Mouse (Mus musculus): ENCODE data around the gene Il5. TPM values are rescaled to one million over a fixed set of nuclear protein-coding genes. Genes with fewer than 3 reads are reported as not detected.
"Not testable (repeated sequence)": the region's sequence is repeated elsewhere in the genome, so short reads cannot be mapped to it uniquely, and the experiment has no call there.

Gene Il5
- polyA plus RNA-seq, 1 experiment, result not detected

DNA sequence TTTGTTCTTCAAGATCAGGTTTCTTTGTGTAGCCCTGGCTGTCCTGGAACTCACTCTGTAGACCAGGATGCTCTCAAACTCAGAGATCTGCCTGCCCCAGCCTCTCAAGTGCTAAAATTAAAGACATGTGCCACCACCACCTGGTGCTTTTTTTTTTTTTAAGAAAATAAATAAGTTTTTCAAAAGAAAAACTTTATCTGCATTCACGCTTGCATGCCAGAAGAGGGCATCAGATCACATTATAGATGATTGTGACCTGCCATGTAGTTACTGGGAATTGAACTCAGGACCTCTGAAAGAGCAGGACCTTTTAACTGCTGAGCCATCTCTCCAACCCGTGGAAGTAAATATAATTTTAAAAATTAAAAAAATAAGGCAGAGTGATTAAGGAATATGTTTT lies 24.7 kb downstream of the Il5 start:
- no peak for DNase-seq (ENCODE audit: low read depth)

DNA sequence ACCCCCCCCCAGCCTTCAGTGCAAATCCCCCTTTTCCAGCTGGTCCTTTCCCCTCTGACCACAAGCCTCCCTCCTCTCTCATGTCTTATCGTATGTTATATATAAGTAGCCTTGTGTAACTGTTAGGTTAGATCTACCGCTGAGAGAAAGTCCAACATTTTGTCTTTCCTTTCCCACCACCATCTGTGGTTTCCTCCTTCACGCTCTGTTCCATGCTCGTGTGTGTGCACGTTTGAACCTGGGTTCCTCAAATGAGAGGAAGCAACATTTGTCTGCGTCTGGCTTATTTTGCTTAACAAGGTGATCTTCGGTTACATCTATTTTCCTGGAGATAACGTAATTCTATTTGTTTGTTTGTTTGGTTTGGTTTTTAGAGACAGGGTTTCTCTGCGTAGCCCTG lies 27.4 kb downstream of the Il5 start:
- no peak for DNase-seq (ENCODE audit: low read depth)

DNA sequence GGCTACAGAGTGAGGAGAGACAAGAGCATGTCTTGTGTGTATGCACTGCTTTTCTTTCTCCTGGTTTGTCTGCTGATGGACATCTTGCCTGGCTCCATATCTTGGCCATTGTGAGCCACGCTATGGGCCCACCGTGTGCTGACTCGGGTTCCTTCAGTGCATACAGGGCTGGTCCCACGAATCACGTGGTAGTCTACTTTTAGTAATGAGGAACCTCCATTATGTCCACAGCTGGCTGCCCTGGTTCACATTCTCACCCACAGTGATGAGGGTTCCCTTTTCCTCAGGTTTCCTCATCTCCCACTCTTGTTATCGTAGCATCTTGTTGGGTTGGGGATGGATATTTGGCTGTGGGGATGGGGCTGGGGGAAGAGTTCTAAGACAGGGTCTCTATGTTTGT lies 28.0 kb downstream of the Il5 start:
- no peak for DNase-seq (ENCODE audit: low read depth)

DNA sequence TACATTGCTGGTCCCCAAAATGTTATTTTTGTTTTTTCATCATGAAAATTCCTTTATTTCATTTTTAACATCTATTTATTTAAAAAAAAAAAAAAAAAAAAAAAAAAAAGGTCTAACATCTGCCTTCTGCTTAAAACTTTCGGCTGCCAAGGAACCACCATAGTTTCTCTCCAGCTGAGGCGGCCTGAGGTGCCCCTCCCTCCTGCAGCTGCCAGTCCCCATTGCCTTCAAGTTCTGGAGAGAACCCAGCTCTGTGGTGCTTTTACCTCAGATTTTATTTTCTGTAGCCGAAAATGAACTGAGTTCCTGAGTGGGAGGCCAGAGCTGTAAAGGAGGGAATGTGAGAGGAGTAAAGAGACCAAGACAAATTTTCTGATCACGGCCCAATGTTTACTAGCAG lies 28.7 kb downstream of the Il5 start:
- DNase-seq (ENCODE audit: low read depth), result no peak

DNA sequence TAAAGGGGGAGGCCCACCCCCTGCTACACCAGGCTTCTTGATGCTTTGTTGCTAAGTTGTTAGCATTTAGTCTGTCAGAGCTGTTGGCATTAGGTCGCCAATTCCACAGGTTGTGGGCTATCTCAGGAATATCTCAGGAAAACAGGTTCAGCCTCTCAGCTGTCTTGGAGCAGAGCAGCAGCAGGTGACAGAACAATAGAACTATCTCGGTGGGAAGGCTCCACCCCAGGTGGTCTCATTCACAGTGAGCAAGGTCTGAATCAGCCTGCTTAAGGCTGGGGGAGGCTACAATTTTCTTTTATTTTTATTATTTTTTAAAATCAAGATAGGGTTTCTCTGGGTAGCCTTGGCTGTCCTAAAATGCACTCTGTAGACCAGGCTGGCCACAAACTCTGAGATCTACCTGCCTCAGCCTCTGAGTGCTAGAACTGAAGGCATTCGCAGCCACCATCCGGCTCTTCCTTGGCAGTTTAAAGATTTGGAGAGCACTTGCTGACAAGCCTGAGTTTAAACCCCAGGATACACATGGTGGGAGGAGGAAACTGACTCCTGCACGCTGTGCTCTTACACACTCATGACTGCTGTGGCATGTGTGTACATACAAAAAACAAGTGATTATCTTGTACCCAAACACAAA lies 29.2 kb downstream of the Il5 start:
- no peak for DNase-seq (ENCODE audit: low read depth)

DNA sequence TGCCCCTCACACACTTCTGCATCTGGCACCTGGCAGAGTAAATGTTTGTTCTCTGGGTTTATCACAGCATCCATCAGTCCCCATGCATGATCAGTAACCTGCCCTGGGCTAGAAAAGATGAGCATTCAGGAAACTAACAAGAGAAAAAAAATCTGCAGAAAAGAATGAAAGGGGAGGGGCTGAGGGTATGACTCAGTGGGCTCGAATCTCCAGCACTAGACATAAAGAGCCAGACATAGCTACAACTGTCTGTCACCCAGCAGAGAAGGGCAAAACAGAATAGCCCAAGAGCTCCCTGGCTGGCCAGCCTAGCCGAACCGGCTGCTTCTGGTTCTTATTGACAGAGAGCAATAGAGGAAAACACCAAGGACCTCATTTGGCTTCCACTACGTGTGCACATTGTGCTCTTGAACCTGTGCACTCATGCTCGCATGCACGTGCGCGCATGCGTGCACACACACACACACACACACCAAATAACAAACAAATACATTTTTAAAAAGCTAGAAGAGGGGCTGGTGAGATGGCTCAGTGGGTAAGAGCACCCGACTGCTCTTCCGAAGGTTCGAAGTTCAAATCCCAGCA lies 34.5 kb downstream of the Il5 start:
- DNase-seq (ENCODE audit: low read depth), result no peak

DNA sequence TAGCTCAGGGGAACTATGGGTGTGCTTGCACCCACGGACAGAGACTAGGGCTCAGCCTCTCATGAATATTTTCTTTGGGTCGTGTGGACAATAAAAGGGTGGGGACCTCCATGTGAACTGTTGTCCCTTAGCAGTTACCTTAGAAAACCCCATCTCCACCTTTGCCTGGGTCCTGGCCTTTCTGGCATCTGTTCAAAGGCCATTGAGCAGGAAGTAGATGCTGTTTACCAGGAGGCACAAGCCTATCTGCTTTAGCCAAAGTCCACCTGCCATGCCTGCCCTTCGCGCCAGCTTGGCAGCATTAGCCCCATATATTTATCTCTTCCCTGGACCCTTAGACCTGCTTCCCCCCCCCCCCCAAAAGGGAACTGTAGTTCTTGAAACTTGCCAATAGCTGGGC lies 37.0 kb downstream of the Il5 start:
- DNase-seq (ENCODE audit: low read depth), result no peak

DNA sequence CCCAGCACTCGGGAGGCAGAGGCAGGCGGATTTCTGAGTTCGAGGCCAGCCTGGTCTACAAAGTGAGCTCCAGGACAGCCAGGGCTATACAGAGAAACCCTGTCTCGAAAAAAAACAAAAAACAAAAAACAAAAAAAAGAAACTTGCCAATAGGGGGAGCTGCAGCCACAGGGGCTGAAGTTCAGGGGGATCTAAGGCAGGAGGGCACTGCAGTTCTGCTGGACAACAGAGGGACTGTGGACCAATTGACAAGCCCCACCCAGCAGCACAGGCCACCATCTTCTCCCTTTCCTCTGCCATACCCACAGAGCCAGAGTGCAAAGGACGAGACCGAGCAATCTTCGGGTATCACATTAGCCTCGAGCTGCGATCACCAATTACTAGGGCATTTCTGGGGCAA lies 37.4 kb downstream of the Il5 start:
- not testable (repeated sequence) for DNase-seq (ENCODE audit: low read depth)

DNA sequence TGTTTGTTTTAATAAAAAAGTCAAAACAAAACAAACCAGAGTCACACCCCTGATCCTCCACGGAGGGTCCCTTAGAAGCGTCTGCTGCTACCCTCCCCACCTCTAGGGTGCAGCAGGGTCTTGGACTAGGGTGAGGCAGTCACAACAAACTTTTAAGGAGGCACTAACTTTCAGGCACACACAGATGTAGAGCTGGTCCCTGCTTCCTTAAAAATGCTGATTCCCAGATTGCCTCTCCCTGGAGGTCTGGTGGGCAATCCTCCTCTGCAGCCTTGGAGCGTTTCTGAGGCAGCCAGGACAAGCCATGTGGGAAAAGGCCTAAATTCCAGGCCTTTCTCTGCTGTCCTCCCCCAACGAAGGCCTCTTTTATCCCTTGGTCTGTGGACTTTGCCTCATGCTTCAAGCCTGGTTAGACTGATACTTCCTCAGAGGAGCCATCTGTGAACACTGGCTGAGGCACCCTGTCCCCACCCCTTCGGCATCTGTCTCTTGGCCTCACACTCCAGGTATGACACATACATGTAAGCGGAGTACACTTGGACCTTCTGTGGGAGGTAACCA lies 38.3 kb downstream of the Il5 start:
- DNase-seq (ENCODE audit: low read depth), result no peak

DNA sequence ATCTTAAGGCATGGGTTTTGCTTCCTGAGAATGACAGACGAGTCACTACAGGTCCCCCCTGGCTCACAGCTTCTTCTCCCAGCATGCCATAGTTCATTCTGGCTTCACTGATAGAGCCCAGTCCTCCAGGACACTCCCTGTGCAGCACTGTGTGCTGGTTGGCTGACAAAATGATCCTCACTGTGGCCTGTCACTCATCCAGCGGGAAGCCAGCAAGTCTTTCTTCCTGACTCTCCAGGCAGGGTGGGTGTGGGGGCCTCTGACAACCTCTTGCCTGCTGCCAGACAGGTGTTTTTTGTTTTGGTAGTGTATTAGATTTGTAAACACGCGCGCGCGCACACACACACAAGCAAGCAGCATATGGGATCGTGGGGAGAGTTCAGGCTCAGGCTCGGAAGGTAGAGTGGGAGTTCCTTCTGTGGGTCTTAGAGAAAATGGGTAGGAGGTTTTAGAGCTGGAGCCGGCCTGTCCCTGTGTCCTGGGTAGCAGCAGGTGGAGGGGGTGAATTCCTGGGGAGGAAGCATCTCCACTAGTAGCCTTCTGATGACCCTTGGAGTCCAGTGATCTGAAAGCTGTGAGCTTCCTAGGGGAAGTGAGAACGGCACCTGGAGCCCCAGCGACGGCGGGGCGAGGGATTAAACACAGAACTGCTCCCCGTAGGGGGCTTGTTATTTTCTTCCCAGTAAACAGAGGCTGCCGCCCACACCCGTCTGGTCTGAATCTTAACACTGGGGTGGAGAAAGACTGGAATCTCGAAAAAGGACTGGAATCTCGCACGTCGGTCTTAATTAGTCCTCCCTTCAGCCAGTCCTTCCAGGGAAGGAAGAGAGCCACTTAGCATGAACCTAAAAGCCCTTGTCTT lies 39.2 kb downstream of the Il5 start:
- no peak for DNase-seq (ENCODE audit: low read depth)

DNA sequence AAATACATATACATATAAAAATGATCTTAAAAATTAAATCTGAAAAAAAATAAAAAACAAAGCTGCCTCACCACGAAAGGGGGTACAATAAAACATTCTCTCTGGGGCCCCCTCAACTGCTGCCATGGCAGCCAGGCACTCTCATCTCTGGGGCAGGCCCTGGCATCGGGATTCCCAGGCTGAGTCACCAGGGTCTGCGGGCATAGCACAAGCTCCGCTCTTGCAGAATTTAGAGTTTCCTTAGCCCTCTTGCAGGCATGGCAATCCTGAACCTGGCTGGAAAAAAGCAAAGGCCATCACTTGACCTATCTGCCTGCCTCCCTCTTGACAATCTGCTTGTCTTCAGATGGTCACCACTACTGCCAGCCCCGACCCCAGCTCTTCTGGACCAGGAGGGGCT lies 40.7 kb downstream of the Il5 start:
- no peak for DNase-seq (ENCODE audit: low read depth)

DNA sequence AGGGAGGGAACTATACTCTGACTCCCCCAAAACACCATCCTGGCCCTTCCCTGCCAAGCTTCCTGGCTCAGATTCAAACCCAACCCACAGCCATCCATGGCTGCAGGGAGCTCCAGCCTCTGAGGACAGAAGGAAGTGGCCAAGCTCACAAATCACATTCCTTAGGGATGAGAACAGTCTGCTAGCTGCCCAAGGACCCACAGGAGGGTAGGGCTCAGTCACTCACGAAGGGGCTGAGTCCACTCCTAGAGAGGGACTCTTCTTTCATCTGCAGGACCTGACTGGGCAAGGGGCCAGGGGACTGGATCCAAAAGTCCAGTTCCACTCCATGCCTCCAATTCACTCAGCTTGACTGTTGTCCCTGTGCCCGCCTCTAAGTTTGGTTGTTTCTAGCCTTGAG lies 41.2 kb downstream of the Il5 start:
- DNase-seq (ENCODE audit: low read depth), result no peak

DNA sequence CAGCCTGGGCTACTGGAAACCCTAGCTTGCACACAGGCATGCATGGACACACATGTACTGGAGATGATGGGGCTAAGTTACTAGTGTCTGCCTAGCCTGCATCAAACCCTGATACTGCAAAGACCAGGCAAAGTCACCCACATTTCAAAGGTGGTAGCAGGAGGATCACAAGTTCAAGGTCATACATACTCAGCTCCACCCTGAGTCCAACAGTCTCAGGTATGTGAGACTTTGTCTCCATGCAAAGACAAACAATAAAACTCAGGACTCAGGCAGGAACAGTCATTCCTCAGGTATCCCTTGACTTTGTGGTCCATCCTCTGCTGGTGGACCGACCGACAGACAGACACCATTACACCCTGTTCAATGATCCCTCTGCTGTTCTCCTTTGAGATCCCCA lies 41.8 kb downstream of the Il5 start:
- no peak for DNase-seq (ENCODE audit: low read depth)

DNA sequence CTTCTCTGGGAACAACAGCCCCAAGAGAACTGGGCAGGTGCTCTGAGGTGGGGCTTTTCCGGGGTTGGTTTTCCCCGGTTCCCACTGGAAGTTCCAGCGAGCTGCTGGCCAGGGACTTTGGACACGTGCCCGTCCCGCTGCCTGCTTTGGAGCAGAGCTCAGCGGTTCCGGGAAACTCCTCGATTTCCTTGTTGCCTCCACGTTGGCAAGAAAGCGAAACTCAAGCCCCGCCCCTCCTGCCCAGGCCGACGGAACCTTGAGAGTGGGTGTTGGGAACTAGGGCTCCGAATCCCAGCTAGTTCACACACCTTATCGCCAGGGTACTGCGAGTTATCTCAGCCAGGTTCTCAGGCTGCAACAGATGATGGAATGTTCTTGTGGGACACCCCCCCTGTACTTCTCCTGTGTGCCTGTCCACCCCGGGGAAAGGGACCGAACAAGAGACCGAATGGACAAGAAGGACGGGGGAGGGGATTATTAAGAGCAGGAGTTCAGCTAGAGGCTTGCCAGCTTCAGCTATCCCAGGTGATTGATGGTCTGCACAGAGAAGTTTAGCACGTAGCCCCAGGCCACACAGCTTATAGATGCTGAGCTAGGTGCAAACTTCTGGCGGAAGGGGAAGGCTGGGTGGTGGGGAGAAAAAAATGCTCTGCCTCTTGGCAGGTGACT lies 42.4 kb downstream of the Il5 start:
- no peak for DNase-seq (ENCODE audit: low read depth)

DNA sequence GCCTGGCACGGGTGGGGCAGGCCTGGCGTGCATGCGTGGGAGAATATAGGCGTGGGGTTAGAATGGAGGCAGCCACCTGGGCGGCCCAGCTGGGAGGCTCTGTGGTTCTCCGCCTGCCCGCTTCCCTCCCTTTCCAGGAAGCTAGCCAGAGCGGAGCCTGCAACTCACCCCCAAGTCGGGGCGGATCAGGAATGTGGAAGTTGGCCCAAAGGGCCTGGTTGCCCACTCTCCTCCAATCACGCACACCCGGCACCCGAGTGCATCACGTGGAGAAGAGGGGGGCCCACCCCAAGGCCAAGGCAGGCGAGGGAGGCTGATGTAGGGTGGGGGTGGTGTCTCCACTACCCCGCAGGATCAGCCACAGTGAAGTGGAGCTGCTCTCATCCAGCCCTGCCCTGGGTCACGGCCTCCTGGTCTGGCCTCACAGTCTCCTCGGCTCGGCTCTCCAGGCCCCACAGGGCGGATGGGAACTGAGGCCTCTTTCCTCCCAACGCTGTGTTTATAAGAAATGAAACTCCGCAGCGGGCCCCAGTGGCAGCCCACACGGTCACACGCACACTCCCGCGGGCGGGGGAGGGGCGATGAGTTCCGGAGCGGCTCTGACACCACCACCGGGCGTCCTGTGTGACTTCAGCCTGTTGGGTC lies 43.0 kb downstream of the Il5 start:
- DNase-seq (ENCODE audit: low read depth), result no peak

DNA sequence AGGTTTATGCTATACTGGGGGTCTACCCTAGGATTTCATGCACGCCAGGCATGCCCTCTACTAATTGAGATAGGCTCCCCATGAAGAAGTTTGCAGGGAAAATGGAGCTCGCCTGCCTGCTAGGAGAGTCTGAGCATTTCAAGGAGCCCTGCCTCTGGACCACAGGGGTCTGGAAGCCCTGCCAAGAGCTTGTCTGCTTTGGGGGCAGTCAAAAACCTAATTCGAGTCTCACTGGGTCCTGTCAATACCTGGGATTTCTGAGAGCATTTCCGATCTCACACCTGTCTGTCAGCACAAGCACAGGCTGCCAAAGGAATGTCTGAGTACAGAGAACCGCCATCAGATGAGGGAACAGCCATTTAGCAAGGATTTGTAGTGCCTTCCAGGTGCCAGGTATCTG lies 44.0 kb downstream of the Il5 start:
- no peak for DNase-seq (ENCODE audit: low read depth)

DNA sequence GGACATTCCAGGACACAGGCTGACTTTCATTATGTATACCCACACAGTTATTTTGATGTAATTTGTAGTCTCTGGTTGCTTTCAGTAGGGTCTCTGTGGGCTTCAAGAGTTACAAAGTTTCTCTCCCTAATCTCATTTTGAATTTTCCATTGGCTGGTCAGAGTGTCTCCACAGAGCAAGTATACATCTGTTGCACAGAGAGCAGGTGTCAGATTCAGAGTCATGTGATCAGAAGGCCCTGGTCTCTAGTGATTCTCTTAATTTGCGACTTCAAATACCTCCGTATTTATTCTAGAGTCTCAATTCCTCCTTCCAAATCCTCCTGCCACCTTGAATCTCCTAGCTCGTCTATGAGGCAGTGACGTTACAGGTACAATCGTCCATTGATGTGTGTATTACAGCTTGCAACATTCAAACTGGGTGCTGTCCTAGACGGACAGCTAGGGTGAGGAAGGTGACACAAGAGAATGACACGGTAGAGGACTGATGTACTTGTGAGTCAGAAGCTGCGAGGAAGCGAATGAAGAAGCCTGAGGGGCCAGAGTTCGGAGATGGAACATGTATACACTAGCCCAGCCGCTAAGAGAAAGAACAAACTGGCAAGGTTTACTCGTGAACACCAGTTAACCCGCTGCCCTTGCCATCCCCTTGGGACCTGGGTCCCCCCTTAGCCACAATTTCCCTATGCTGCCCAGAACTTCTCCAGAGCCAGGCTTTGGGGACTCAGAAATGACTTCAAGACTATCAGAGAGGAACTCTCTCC lies 48.0 kb downstream of the Il5 start:
- DNase-seq (ENCODE audit: low read depth), result no peak

DNA sequence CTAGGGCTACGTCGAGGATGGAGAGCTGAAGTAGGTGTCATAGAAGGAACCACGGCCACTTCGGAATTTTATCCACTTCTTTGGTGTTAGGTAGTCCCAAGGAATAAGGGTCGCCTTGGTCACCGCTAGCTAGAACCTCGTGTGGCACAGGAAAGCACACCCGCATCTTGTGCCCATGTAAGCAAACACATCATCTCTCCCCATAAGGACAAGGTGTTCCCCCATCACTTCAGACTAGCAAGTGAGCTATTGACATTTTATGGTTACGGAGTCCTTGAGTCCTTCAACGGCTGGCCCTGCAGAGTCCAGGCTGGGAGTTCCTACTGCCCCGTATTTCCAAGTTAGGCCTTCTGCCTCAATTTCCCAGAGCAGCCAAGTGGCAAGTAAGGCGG lies 48.6 kb downstream of the Il5 start:
- DNase-seq (ENCODE audit: low read depth), result no peak

DNA sequence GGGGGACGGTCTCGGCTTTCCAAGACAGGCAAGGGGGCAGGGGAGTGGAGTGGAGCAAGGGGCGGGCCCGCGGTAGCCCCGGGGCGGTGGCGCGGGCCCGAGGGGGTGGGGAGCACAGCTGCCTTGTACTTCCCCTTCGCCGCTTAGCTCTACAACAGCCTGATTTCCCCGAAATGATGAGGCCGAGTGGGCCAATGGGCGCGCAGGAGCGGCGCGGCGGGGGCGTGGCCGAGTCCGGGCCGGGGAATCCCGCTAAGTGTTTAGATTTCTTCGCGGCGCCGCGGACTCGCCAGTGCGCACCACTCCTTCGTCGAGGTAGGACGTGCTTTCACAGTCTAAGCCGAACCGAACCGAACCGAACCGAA lies 49.1 kb downstream of the Il5 start, which contains the start of gene Irf1:
TSS of gene Irf1 (plus strand) at position 255 of the 365 bp plus-strand sequence.
- DNase-seq (ENCODE audit: low read depth), result no peak

DNA sequence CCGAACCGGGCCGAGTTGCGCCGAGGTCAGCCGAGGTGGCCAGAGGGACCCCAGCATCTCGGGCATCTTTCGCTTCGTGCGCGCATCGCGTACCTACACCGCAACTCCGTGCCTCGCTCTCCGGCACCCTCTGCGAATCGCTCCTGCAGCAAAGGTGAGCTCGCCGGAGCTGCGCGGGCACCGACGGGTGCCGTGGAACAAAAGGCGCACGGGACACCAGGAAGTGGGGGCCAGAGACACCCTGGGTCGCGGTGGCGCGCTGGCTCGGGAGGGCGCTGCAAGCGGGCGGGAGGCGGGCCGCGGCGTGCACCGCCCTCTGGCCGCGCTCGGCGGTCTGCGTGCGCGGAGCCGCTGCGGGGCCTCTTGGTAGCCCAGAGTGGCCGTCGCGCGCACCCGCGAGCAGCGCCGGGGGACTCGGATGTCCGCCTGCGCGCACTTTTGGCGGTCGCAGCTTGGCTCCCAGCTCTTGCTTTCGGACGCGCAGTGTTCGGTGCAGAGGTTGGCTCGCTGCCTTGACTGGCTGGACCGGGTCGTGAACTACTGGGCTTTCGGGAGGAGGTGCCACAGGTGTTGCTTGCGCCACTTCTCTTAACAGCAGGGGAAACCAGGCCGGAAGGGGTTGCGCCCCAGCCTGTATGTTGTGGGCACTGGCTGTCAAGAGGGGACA lies 49.7 kb downstream of the Il5 start:
- DNase-seq (ENCODE audit: low read depth), result no peak

Data from gonadal fat pad, adult 2 months (tissue).